Mouse (Mus musculus): ENCODE results near the gene Fancf.

The Fancf gene

DNA sequence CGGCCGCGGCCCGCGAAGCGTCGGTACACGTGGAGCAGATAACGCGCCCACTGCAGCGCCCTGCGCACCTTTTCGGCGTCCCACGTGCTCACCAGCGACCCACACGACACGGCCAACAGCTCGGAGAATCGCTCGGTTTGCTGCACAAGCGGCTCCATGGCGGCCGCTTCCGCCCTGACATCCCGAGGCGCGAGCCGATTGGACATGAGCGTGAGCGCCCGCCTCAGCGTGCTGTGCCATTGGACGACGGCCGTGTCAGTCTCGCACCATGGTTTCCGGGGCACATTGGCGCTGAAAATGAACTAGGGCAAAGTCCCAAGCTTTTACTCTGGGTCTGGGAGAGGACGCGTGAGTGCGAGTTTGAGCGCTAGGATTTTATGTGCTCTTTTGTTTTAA lies at the start of gene Fancf:
TSS of gene Fancf (minus strand) at position 171 of the 396 bp plus-strand sequence.
- peak; percentile 98 for DNase-seq

DNA sequence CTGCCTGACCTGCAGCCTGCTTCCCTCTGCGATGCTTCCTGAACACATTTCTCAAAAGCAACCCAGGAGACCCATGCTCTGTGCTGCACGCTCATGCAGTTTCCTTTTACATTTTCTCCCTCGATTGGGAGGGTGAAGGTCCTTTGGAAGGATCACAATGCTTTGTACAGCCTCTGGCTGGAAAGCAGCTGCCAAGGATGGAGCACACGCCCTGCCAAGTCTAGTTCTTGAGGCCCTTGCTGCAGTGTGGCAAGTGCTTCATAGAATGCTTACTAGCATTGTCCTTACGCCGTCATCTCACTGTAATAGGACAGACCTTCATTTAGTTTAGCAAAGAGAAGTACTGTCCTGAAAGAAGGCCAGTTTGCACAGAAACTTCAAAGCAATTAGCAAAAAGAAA lies 37.0 kb upstream of the Fancf start:
- no peak for DNase-seq

DNA sequence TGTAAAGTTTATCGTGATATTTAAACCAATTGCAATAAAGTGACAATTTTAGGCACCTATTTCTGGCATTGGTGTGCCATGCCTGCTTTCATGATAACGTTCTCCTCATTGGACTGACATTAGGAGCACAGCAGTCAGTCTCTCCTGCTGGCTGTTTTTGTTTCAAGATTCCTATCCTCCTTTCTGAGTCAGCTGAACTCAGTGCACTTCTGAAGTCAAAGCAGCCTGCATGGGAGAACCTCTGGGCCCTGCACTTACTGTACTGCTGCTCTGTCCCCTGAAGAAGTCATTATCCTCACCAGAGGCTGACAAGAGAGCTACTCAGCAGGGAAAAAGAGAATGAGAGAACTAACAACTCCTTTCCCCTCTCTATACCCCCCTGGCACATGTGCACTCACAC lies 32.9 kb upstream of the Fancf start:
- no peak for DNase-seq

DNA sequence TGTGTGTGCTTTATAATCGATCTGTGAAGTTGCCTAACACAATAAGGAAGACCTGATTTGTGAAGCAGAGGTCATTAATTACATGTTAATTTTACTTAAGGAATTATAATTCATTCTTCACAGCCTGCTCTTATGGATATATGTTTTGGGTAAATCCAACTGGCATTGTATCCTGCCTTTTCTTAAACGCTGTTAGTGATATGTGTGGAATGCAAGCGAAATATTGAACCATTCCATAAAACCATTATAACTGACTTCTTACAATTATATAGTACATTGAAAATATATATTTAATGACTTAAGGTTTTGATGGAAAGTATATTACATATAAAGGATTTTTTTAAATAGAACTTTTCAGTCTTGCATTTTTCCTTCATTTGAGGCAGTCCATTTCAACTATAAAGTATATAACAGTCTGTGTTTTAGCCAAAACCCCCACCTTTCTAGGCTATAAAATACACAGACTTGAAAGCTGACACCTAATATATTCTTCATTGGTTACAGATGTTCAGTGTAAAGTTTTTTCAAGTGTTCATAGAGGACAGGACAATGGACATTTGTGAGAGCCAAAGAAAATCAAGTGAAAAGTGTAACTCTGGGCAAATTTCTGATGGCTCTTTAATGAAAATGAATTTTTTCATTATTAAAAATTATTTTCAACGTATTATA lies 32.2 kb upstream of the Fancf start:
- no peak for DNase-seq

DNA sequence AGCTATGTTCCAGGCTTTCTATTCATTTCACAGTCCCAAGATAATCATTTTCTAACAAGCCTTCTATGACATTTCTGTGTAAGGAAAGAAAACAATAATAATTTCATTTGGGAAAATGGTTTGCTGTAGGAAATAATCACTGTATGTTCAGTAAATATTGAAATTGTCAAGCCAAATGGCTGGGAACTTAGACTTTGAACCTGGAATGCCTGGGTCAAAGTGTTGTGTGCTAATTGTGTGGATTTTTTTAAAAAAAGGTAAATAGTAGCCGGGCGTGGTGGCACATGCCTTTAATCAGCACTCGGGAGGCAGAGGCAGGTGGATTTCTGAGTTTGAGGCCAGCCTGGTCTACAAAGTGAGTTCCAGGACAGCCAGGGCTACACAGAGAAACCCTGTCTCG lies 30.9 kb upstream of the Fancf start:
- DNase-seq, result no peak

DNA sequence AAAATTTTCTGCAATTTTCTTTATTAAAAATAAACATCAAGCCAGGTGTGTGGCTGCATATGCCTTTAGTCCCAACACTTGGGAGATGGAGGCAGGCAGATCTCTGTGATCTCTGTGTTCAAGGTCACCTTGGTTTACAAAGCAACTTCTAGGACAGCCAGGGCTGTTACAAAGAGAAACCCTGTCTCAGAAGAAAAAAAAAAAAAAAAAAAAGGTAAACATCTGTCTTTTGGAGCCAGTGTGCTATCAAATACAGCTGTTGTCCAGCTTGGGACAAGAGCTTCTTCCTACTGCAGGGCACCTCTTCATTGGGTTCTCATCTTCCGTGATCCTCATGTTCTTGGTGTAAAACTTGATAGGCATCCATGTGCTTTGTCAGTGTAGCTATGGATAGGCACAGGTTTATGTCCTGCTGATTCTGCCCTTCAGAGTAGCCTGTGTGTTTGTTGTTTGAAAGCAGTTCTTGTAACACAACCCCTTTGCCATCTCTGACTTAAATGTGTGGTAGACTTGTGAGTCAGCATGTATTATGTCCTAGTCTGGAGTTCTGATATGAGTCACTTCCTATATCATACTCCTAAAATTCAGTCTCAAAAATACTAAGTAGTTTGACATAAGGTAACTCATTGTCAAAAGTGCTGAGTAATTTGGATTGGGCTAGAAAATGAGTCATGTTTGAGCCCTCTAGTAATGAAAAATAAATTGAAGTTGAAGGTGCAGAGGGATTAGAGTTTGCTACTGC lies 30.3 kb upstream of the Fancf start:
- no peak for DNase-seq

DNA sequence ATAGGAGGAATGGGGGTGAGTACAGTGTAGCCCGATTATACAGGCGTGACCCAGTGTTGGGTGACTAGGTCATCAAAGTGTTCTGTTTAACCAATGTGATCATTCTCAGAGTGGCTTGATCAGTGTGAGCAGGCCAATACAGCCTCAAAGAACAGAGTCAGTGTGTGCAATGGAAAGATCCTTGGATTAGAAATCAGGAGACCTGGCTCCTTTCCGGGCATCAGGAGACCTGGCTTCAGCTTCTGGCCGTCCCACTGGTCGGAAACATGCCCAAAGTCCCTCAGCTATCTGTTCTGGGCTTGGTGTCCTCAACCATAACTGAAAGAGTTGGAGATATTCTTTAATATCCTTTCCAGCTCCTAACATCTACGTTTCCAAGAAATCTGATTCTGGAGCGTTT lies 27.5 kb upstream of the Fancf start:
- DNase-seq, result no peak

DNA sequence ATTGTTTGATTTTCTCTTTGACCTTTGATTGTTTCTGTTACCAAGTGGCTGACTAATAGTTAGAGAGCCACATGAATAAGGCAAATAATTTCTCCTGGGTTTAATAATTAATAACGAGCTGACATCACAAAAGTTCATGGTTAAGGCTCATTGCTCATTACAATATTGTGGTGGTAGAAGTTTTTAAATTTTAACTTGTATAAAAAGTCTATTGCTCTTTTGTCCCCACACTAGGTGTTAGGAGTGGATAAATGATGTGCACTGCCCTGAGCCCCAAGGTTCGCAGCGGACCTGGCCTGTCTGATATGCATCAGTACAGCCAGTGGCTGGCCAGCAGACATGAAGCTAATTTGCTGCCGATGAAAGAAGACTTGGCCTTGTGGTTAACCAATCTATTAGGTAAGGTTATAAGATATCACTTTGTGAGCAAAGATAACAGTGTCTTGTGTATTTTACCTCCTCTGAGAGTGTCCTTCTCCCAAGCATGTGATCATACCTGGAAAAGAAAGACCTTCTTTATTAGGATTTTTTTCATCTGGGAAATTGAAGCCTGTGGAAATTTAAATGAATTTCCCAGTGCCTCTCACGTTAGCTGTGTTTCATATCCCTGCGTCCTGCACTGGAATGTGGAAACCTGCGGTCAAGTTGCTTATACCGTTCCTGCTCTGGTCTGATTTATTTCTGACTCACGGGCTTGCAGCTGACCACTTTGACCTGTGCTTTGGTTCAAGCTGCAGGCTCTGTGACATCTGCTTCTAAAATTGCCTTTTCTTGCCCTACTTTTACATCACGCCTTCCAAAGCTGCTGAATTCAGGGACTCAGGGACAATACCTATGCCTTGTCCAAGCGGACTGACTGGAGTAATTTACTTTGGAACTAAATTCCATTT lies 25.9 kb upstream of the Fancf start:
- DNase-seq, result no peak

DNA sequence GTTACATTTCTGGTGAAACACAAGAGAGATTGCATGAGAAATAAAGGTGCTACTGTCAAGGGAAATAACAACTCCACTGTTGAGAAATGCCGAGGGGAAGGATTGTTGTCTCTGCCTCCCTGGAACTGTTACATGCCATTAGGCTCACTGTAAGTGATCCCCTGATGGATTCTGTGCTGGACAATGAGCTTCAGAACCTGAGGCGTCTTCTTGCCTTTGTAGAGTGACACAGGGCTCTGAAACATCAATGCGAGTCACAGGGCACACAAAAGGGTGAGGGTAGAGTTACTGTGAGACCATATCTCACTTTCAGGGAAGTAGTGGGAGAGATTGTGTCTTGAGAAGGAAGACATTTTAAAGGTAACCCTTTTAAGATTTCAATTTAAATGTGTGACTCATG lies 23.3 kb upstream of the Fancf start:
- DNase-seq, result no peak

DNA sequence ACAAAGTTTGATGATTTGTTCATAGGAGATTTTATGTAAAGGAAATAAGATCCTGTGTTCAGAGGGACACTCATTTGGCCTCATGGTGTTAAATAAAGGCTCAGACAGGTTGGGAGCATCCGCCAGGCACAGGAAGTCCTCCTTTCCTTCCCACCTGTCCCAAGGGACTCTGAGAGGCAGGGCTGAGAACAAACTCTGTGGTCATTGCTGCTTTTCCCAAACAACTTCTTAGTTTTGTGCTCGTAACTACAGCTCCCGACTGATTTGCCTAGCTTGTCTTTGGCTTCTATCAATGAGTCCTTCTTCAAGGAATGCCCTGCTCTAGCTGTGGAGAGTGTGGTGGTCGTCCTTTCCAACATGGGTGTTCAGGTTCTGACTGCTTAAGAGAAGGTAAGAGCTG lies 18.1 kb upstream of the Fancf start:
- DNase-seq, result no peak

DNA sequence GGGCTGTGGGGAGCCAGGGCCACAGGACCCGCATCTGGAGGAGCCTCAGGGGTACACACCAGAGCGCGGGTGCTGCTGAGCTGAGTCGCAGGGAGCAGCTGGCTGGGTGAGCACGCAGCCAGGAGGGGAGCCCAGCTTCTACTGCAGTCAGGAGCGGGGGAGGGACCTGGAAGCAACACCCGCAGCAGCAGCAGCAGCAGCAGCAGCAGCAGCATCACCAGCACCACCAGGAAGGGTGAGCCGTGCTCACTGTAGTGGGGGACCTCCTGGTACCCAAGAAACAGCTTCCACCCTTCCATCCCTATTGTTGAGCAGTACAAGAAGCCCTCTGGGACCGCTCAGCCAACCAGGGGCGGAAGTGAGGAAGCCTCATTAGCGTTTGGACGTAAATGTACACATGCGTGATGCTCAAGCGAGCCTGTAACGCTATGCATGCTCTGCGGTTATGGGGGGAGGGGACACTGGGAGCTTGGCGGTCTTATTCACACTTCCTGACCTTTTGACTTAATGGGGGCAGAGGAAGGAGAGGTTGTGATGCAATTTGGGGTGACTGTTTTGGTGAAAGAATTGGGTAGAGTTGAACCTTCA lies 17.2 kb upstream of the Fancf start:
- peak; percentile 52 for DNase-seq

DNA sequence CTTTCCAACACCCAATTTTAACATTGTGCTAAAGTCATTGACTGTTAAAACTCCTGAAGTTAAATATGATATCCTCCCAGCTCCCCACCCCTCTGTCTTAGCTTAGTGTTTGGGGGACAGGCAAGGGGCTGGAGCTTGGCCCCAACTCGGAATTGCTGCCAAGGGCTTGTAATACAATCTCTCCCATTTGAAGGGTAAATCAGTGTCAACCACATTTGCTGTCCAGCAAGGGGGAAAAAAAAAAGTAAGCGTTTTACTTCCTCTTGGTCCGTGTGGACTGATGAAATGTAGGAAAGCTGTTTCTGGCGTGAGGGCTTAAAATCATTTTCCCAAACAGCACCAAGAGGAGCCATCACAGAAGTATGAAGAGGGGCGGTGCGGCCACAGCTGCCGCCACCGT lies 16.7 kb upstream of the Fancf start:
- DNase-seq, result no peak

DNA sequence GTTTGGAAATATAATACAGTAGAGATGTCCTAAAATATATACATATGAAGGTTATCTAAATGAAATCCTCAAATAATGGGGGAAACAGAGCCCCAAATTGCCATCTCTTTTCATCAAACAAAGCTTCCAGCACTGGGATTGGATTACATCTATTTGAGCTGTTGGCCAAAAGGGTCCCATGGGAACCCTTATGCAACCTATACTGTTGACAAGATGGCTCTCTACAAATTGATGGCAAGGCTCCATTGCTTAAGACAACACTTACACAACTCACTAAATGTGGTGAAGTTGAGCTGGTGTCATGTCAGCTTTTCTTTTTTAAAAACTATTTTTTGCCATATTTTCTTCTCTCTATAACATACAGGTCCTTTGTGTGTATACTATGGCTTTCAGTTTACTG lies 14.2 kb upstream of the Fancf start:
- DNase-seq, result no peak

DNA sequence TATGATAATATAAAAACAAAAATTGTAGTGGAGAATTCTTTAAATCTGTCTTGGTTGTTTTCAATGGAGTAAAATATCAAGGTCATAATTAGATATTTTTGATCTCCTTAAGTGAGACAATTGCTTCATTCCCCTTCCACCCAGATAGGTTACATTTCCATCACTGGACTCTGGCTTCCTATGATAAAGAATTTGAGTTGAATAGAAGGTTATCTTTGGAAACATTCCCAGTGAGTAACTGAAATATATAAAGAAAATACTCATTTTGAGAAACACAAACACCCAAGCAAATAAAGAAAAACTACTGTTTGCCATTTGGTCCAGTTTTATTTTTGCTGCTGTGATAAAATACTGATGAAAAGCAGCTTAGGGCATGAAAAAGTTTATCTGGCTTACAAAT lies 10.5 kb upstream of the Fancf start:
- no peak for DNase-seq

DNA sequence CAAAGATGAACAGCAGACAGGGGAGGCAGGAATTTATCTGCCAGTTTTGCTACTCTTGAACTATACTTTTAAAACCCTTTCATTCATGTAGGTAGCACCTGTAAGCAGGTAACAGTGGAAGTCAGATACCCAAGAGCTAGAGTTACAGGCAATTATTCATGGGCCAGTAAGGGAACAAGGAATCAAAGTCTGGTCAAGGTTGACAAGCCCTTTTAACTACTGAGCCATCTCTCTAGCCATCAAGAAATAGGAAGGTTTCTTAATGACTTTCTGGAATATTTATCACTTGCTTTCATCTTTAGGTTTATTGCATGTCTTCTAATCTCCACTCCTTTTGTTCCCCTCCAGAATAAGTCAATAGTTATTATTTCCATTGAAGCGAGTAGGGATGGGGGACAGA lies 10.0 kb upstream of the Fancf start:
- DNase-seq, result no peak

DNA sequence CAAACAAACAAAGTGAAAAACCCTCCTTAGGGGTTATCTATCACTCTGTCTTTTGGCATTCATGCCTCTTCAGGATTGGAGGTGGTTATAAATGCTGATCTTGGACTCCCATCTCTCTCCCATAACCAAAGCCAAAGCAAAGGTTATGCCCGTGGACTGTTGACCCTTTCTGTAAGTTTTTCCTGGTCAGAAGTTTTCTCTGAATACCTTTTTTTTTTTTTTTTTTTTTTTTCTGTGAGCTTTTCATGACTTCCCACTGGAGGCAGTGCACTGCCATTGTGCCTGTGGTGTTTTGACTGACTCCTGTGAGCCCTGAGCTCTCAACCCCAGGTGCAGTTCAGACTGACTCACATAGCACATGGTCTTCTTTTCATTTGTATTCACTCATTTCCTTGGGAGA lies 5.9 kb upstream of the Fancf start:
- DNase-seq, result no peak

DNA sequence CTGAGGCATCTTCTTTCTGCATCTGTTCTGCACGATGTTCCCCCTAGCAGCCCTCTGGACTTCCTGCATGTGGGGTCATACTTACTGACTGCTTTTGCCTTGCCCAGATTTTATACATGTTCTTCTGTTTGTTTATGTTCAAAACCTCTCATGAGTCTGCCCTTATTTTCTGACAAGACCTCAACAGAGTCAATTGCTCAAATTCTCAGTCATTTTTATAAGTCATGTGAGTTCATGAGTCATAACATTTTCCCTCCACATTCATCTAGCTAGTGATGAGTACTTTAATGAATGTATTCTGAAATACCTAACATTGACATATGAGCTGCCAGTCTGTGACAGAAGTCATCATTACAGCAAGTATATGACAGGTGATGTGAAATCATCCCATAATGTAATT lies 3.3 kb upstream of the Fancf start:
- DNase-seq, result no peak

DNA sequence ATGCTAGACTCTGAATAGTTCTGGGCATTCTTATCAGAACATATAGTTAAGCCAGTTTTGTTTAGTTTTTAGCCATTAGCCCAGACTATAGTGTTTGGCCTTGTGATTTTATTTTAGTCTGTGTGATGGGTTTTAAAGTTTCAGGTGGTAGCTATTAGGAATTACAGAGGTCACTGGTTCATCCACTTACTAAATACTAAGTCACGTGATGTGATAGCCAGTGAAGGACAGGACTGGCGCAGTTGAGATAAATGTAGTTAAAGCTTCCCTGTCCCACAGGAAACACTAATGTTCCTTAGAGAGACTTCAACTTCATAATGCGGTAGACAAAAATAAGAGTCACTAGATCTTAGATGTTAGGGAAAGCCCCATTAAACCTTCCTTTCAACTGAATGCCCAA lies 775 bp upstream of the Fancf start:
- DNase-seq, result no peak

DNA sequence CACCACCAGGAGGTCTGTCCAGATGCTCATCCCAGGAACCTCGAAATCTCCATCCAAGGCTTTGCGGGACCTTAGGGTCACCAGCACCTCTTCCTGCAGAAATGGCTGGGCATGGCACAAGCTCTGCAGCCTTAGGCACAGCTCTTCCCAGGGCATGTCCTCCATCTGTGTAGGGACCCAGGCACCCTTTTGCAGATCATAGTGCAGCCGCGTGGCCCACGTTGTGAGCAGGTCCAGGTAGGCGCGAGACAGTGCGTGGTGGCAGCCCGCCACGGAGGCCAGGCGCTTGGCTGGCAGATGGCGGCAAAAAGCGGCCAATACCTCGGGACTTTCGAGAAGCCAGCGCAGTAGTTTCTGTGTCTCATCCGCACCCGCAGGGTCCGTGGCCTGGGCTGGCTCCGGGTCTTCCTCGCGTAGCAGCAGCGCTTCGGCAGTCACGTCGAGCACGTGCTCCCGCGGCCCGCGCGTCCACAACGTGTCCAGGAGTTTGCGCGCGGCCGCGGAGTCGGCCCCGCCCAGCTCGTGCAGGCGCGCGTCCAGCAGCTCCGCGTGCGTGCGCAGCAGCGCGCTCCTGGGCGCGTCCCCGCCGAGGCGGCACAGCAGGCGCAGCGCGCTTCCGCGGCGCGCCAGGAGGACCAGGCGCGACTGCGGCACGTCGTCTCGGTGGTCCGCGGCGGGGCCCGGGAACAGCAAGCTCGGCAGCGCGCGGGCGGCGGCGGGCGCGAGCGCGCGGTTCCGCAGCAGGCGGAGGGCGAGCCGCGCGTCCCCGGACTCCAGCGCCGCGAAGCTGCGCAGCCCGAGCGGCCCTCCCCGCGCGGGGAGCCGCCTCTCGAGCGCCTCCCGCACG lies 594 bp downstream of the Fancf start, which contains the start of gene Gas2:
TSS of gene Gas2 (plus strand) at position 766 of the 847 bp plus-strand sequence.
- DNase-seq, result peak; percentile 86

DNA sequence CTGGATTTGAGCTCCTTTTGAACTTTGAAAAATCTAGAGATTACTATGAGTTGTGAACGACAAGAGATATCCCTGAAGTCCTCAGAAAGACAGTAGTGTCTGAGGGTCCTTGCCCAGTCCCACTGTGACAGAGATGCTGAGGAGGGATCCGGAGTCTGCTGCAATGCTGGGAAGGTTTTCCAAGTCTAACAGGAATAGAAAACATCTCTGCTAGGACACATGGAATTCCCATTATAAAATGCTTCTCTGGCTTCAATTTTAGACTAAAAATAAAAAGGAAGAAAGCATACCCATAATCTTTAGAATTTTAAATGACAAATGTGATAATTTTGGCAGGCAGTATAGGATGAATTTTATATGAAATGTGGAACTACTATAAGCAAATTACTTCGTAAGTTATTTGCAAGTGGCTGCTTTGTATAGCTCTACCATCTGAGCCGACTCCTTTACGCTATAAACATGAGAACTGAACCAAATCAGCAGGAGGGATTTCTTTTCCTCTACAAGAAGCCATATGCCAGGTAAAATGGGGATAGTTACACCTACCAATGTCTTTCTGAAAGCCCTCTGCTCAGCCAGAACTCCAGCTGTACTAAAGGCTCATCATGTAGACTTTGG lies 10.1 kb downstream of the Fancf start:
- DNase-seq, result no peak

DNA sequence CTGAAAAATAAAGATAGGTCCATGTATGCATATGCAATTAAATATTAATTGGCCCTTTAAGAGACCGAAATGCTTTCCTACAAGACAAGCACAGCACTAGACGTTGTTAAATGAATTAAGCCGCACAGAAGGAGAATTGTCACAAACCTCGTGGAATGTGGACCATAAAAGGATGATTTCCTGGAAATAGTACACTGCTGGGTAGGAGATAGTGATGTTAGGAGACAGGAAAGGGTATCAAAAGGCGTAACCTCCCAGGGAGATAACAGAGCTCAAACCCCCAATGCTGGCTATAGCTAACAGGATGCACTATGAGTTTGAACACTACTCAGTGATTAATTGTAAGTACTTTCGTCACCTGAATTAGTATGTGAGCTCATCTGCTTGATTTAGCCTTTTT lies 11.2 kb downstream of the Fancf start:
- no peak for DNase-seq

DNA sequence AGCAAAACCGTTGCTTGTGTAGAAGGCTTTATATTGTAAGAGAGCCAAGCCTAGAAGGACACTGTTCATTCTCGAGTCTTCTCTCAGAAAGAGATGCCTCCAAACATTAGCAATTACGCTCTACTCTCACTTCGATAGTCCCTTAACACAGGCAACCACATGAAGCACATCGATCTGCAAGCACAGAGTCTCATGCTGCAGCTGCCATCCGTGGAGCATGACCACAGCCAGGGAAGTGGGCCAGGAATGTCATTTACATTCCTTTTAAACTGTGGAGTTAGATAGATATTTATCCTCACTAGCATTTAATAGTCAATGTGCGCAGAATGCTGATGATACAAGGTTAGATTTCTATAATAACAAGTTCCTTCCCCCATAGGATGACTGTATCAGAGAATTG lies 21.6 kb downstream of the Fancf start:
- no peak for DNase-seq
